Mouse (Mus musculus): ENCODE data around the gene Gstm2. TPM values are rescaled to one million over a fixed set of nuclear protein-coding genes. Genes with fewer than 3 reads are reported as not detected.
"Not testable (repeated sequence)": the region's sequence is repeated elsewhere in the genome, so short reads cannot be mapped to it uniquely, and the experiment has no call there.

Gstm2 gene
- total and polyA plus RNA-seq, 2 experiments from 2014 or later = 6.1 to 20.0 TPM

DNA sequence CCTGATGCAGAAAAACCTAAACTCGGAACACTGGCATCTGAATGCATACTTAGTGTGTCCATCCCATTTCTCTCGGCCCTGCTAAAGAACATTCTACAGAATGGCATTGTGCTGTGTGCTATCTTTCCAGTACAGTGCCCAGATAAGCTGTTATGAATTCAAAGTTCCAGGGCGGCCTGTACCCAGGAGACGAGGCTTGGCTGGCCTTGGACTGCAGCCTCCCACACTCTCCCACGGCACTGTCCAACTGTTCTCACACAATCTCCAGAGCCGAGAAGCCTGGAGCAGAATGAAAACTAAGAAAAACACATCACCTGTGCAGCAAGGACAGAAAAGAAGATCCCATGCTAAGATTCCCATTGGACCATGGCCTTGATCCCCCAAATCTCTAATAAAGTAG is 3.5 kb downstream of the Gstm2 start:
- WGBS = 70% methylated on average over 6 of the region's 6 CpGs

DNA sequence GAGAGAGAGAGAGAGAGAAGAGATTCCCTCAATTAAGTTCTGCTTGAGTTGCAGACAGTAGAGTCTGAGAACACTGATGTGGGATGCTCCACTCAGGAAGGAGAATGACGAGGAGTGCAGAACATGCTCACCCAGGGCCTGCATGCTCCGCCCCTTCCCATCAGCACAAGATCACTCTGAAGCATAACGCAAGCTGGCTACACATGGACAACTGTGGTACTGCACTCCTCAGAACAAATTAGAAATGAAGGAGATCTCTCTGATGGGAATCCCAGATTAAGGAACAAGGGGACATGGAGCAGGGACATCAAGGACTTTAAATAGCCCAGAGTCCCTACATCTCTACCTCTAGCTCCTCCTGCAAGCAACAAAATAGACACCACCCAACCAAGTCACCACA is 5.0 kb downstream of the Gstm2 start:
- Histone ChIP-seq H3K4me3 (ENCODE audit: low read length) (no peak overlapping the region), H3K27ac (no peak overlapping the region), H3K9ac (replicated peaks; ENCODE audit: low read length) (no peak overlapping the region), H3K27me3 (ENCODE audit: insufficient read depth, low read length) (no peaks in the 10 kb centered on the region), H3K9me3 (ENCODE audit: low read length) (no peaks in the 10 kb centered on the region), H3K36me3 (ENCODE audit: insufficient read depth, low read length) (no peaks in the 10 kb centered on the region), H3K4me2 (ENCODE audit: low read depth, low read length) (no peak overlapping the region), H3K4me1 (ENCODE audit: insufficient read depth, low read length) (no peaks in the 10 kb centered on the region)
- peak; percentile 27 for TF ChIP-seq CTCF (IDR thresholded peaks at IDR 0.05; ENCODE audit: low read depth)
- peak; percentile 56; the same call in 1 of the 2 replicates for ATAC-seq
- 63% methylated on average over 3 of the region's 3 CpGs for WGBS
- DNase-seq (ENCODE audit: low spot score) = peak; percentile 16

More for the DNA sequence above, 3.5 kb downstream of the Gstm2 start:
- ATAC-seq (no peak), DNase-seq (ENCODE audit: low spot score) (no peak)
- Histone ChIP-seq H3K4me3 (ENCODE audit: low read length) (no peak overlapping the region), H3K4me2 (ENCODE audit: low read depth, low read length) (no peak overlapping the region), H3K9ac (replicated peaks; ENCODE audit: low read length) (no peak overlapping the region), H3K27ac (no peak overlapping the region), H3K36me3 (ENCODE audit: insufficient read depth, low read length) (no peaks in the 10 kb centered on the region), H3K9me3 (ENCODE audit: low read length) (no peaks in the 10 kb centered on the region), H3K4me1 (ENCODE audit: insufficient read depth, low read length) (no peaks in the 10 kb centered on the region), H3K27me3 (ENCODE audit: insufficient read depth, low read length) (no peaks in the 10 kb centered on the region)
- no peak for TF ChIP-seq CTCF (IDR thresholded peaks at IDR 0.05; ENCODE audit: low read depth)

DNA sequence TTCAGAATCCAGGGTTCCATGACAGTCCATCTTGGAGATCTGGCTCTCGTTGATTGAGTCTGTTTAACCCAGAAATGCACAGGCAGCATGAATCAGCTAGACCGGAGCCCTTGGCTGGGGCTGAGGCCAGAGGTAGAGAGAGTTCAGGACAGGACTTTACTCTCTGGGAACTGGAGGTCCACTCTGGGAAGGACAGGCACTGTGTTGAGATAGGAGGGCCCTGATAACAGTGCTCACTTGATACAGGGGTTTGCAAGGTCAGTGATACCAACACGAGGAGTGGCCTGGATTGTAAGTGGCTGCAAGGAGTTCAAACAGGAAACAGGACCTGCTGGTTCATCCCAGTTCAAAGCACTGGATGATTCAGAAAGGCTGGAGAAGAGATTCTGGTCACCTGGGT is 8.6 kb downstream of the Gstm2 start:
- 90% methylated on average over 3 of the region's 3 CpGs for WGBS
- no peak for TF ChIP-seq CTCF (IDR thresholded peaks at IDR 0.05; ENCODE audit: low read depth)
- H3K9me3 ChIP-seq (ENCODE audit: low read length) = no peaks in the 10 kb centered on the region

DNA sequence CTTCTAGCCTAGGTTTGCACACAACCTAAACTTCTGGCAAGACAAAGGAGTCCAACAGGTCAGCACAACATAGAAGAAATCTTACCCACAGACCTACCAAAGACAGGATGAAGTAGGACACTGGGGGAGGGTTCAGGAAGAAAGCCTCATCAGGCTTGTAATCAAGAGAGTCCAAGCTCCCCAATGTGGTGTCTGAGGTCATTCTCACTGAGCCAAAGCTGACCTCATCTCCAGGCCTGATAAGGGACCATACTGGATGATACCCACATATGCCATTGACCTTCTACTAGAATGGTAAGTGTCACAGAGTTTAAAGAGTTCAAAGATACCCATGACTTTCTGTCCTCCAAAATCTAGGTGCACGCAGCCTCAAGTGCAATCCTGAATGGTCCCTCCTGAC is 12.0 kb downstream of the Gstm2 start:
- Histone ChIP-seq H3K9ac (replicated peaks; ENCODE audit: low read length) (no peak overlapping the region), H3K27ac (no peak overlapping the region), H3K36me3 (ENCODE audit: insufficient read depth, low read length) (no peaks in the 10 kb centered on the region), H3K27me3 (ENCODE audit: insufficient read depth, low read length) (no peaks in the 10 kb centered on the region), H3K4me1 (ENCODE audit: insufficient read depth, low read length) (no peaks in the 10 kb centered on the region), H3K4me3 (ENCODE audit: low read length) (no peak overlapping the region), H3K9me3 (ENCODE audit: low read length) (no peaks in the 10 kb centered on the region), H3K4me2 (ENCODE audit: low read depth, low read length) (no peak overlapping the region)
- 97% methylated on average over 1 of the region's 1 CpGs for WGBS
- ATAC-seq (no peak), DNase-seq (ENCODE audit: low spot score) (no peak)
- no peak for TF ChIP-seq CTCF (IDR thresholded peaks at IDR 0.05; ENCODE audit: low read depth)

More for the DNA sequence above, 8.6 kb downstream of the Gstm2 start:
- Histone ChIP-seq H3K4me2 (ENCODE audit: low read depth, low read length) (no peak overlapping the region), H3K27me3 (ENCODE audit: insufficient read depth, low read length) (no peaks in the 10 kb centered on the region), H3K36me3 (ENCODE audit: insufficient read depth, low read length) (no peaks in the 10 kb centered on the region), H3K27ac (no peak overlapping the region), H3K9ac (replicated peaks; ENCODE audit: low read length) (no peak overlapping the region), H3K4me3 (ENCODE audit: low read length) (no peak overlapping the region), H3K4me1 (ENCODE audit: insufficient read depth, low read length) (no peaks in the 10 kb centered on the region)
- no peak for ATAC-seq
- DNase-seq (ENCODE audit: low spot score) = no peak

DNA sequence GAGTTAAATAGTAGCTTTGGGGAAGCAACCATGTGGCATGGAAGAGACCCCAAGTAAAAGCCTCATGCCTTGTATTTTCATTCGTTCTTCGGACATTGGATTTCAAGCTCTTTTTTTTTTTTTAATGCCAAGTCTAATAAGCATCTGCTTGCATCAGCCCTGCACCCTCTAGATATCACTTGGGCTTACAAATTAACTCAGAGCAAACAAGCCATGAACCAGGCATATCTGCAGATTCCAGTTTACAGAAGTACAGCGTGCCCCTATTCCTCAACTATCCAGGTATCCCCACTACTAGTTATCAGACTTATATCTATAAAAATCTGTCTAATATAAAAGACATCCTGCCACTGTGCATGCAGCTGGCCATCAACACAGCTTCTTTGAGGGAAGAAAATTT is 14.2 kb downstream of the Gstm2 start:
- Histone ChIP-seq H3K4me1 (ENCODE audit: insufficient read depth, low read length) (no peaks in the 10 kb centered on the region), H3K9me3 (ENCODE audit: low read length) (no peaks in the 10 kb centered on the region), H3K27ac (no peak overlapping the region), H3K4me2 (ENCODE audit: low read depth, low read length) (no peak overlapping the region), H3K36me3 (ENCODE audit: insufficient read depth, low read length) (no peaks in the 10 kb centered on the region), H3K27me3 (ENCODE audit: insufficient read depth, low read length) (no peaks in the 10 kb centered on the region), H3K4me3 (ENCODE audit: low read length) (no peak overlapping the region), H3K9ac (replicated peaks; ENCODE audit: low read length) (no peak overlapping the region)
- no peak for ATAC-seq
- DNase-seq (ENCODE audit: low spot score) = no peak
- TF ChIP-seq CTCF (IDR thresholded peaks at IDR 0.05; ENCODE audit: low read depth) = no peak
- WGBS = 87% methylated on average over 3 of the region's 3 CpGs

DNA sequence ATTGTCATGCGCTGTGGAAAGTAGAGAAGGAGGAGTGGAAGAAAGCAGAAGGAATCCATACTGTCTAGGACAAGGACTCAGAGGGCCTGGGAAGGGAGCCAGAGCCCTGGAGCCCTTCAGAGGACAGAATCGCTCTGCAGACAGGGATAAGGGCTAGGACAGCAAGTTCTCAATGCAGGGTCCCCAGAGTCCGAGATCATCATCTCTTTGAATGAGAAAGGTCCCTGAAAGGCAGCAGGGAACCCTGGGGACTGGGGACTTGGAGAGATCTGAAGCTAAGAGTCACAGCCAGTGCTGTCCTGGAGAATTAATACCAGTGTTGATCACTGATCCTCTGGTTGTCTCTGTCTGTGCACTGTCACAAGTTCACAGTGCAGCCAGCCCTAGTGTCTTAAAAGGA is 15.2 kb downstream of the Gstm2 start:
- not testable (repeated sequence) for H3K4me2 ChIP-seq (ENCODE audit: low read depth, low read length); H3K9ac ChIP-seq (replicated peaks; ENCODE audit: low read length); H3K4me3 ChIP-seq (ENCODE audit: low read length); H3K9me3 ChIP-seq (ENCODE audit: low read length); DNase-seq (ENCODE audit: low spot score); H3K4me1 ChIP-seq (ENCODE audit: insufficient read depth, low read length); H3K27me3 ChIP-seq (ENCODE audit: insufficient read depth, low read length); H3K36me3 ChIP-seq (ENCODE audit: insufficient read depth, low read length); ATAC-seq; H3K27ac ChIP-seq
- WGBS = 47% methylated on average over 3 of the region's 3 CpGs

- H3K36me3 ChIP-seq (ENCODE audit: insufficient read depth, low read length) = no peaks in the 10 kb centered on the region
- no peak for TF ChIP-seq CTCF (IDR thresholded peaks at IDR 0.05; ENCODE audit: low read depth)
- ATAC-seq (no peak), DNase-seq (ENCODE audit: low spot score) (no peak)
- no peaks in the 10 kb centered on the region for H3K27me3 ChIP-seq (ENCODE audit: insufficient read depth, low read length)
- H3K4me1 ChIP-seq (ENCODE audit: insufficient read depth, low read length) = 0 out of 2 replicates have a peak, but pooled peaks cover 3% of the 10 kb centered on the region
- WGBS = 70% methylated on average over 13 of the region's 13 CpGs
- no peak within 1 kb of the TSS for H3K4me3 ChIP-seq (ENCODE audit: low read length)
- no peak within 1 kb of the TSS for H3K27ac ChIP-seq
- no peaks in the 10 kb centered on the region for H3K9me3 ChIP-seq (ENCODE audit: low read length)
- H3K9ac ChIP-seq (replicated peaks; ENCODE audit: low read length) = no peak within 1 kb of the TSS
- no peak within 1 kb of the TSS for H3K4me2 ChIP-seq (ENCODE audit: low read depth, low read length)
Observed at GRCm38 (mm10) chr3:107968724-107969395, 17.4 kb downstream of the Gstm2 start, which contains the start of gene Gstm3. Gstm3 (minus strand) TSS chr3:107969283.

Measured in hindbrain, postnatal 0 days (tissue).